25 mouse cellular contexts compared by ENCODE assay signal in genomic region chr11:76336224-76336623, GRCm38 (mm10).
"Had no signal": no experiment of that assay in that cellular context is flagged by ENCODE, and none has a peak within 500 bp of the region (broad histone marks: within the 10 kb centered on the region; RNA-seq: fewer than 3 reads in every experiment).

No protein-coding gene starts in this region.

- H3K9me3 ChIP-seq: heart, embryonic 10.5 days; heart, embryonic 12.5 days; hindbrain, embryonic 10.5 days; hindbrain, embryonic 12.5 days; intestine, embryonic 15.5 days; limb, embryonic 13.5 days had no signal

- H3K4me3 ChIP-seq: gastrocnemius, adult 2 months; heart, embryonic 10.5 days; heart, embryonic 12.5 days; hindbrain, embryonic 10.5 days; hindbrain, embryonic 12.5 days; intestine, embryonic 15.5 days; layer of hippocampus, adult 2 months; left cerebral cortex, adult 2 months; limb, embryonic 13.5 days had no signal

- H3K27ac ChIP-seq: gastrocnemius, adult 2 months; heart, embryonic 10.5 days; hindbrain, embryonic 12.5 days; hindbrain, embryonic 14.5 days; intestine, embryonic 15.5 days; layer of hippocampus, adult 2 months; left cerebral cortex, adult 2 months; limb, embryonic 13.5 days had no signal

- H3K27me3 ChIP-seq: heart, embryonic 12.5 days; hindbrain, embryonic 12.5 days; intestine, embryonic 15.5 days; limb, embryonic 13.5 days had no signal

- DNase-seq: gastrocnemius, adult 2 months; gastrocnemius, postnatal 10 days; gastrocnemius, postnatal 25 days; heart, adult 18-20 months; heart, postnatal 10 days; heart, postnatal 4 days; kidney, adult 18-20 months; kidney, adult 8-10 months; kidney, postnatal 10 days; kidney, postnatal 25 days; kidney, postnatal 4 days; liver had no signal

- H3K4me2 ChIP-seq: heart, embryonic 12.5 days; hindbrain, embryonic 12.5 days; hindbrain, embryonic 14.5 days; intestine, embryonic 15.5 days; limb, embryonic 13.5 days; liver, embryonic 11.5 days had no signal

- H3K36me3 ChIP-seq: heart, embryonic 10.5 days; heart, embryonic 12.5 days; hindbrain, embryonic 10.5 days; hindbrain, embryonic 12.5 days; intestine, embryonic 15.5 days; limb, embryonic 13.5 days had no signal

- ATAC-seq: hindbrain, embryonic 16.5 days; inflammation-experienced regulatory T-cells, adult 6 months; intestine, embryonic 15.5 days; intestine, postnatal 0 days had no signal

- H3K9ac ChIP-seq: heart, embryonic 12.5 days; hindbrain, embryonic 12.5 days; hindbrain, embryonic 14.5 days; intestine, embryonic 15.5 days; limb, embryonic 13.5 days had no signal
